Mouse (Mus musculus): ENCODE results near the gene Zfp248. TPM values are rescaled to one million over a fixed set of nuclear protein-coding genes. Genes with fewer than 3 reads are reported as not detected.
A peak's percentile ranks its signal among the peaks of the same experiment; 100 is the strongest.

The Zfp248 gene
- polyA plus RNA-seq, 1 experiment from 2014 or later, result 4.3 TPM

GRCm38 (mm10) chr6:118380630-118381029, 74.7 kb downstream of the Zfp248 start:
- H3K4me3 ChIP-seq (ENCODE audit: low read length), result no peak overlapping the region
- no peaks in the 10 kb centered on the region for H3K4me1 ChIP-seq (ENCODE audit: control insufficient read depth, insufficient read depth, low read length)
- H3K9me3 ChIP-seq (replicated peaks; ENCODE audit: control insufficient read depth, low read length), result no peaks in the 10 kb centered on the region
- H3K27me3 ChIP-seq (ENCODE audit: control insufficient read depth, insufficient read depth, low read length), result peaks cover 11% of the 10 kb centered on the region
- no peak overlapping the region for H3K9ac ChIP-seq (ENCODE audit: low read length)
- 45% methylated on average over 3 of the region's 3 CpGs for WGBS
- no peak overlapping the region for H3K4me2 ChIP-seq (ENCODE audit: low read depth, low read length)
- peaks cover 8% of the 10 kb centered on the region for H3K36me3 ChIP-seq (ENCODE audit: control insufficient read depth, insufficient read depth)
- no peak for ATAC-seq (replicated peaks; ENCODE audit: extremely low read depth, insufficient read depth, low FRiP score)
- no peak overlapping the region for H3K27ac ChIP-seq (ENCODE audit: low read length)

- Histone ChIP-seq H3K4me2 (ENCODE audit: low read depth, low read length) (no peak overlapping the region), H3K9ac (ENCODE audit: low read length) (no peak overlapping the region), H3K27me3 (ENCODE audit: control insufficient read depth, insufficient read depth, low read length) (peaks cover 18% of the 10 kb centered on the region), H3K9me3 (replicated peaks; ENCODE audit: control insufficient read depth, low read length) (no peaks in the 10 kb centered on the region), H3K4me1 (ENCODE audit: control insufficient read depth, insufficient read depth, low read length) (no peaks in the 10 kb centered on the region), H3K36me3 (ENCODE audit: control insufficient read depth, insufficient read depth) (peaks cover 5% of the 10 kb centered on the region), H3K4me3 (ENCODE audit: low read length) (no peak overlapping the region), H3K27ac (ENCODE audit: low read length) (no peak overlapping the region)
- peak; percentile 41; the same call in 1 of the 2 replicates for ATAC-seq (replicated peaks; ENCODE audit: extremely low read depth, insufficient read depth, low FRiP score)
- 29% methylated on average over 20 of the region's 20 CpGs for WGBS
Measured at GRCm38 (mm10) chr6:118379451-118380167, 75.7 kb downstream of the Zfp248 start.

- Histone ChIP-seq H3K4me2 (ENCODE audit: low read depth, low read length) (no peak overlapping the region), H3K4me3 (ENCODE audit: low read length) (no peak overlapping the region), H3K9ac (ENCODE audit: low read length) (no peak overlapping the region), H3K36me3 (ENCODE audit: control insufficient read depth, insufficient read depth) (no peaks in the 10 kb centered on the region), H3K27me3 (ENCODE audit: control insufficient read depth, insufficient read depth, low read length) (peaks cover 31% of the 10 kb centered on the region), H3K27ac (ENCODE audit: low read length) (no peak overlapping the region), H3K4me1 (ENCODE audit: control insufficient read depth, insufficient read depth, low read length) (no peaks in the 10 kb centered on the region), H3K9me3 (replicated peaks; ENCODE audit: control insufficient read depth, low read length) (no peaks in the 10 kb centered on the region)
- ATAC-seq (replicated peaks; ENCODE audit: extremely low read depth, insufficient read depth, low FRiP score), result no peak
- 41% methylated on average over 10 of the region's 10 CpGs for WGBS
Measured at GRCm38 (mm10) chr6:118377611-118378010, 77.7 kb downstream of the Zfp248 start.

Small RNA genes within 50 kb of the gene (microRNA-seq; reads per million reads assigned to microRNA genes)
- not detected for gene Gm25953

Other genes with a start within 250 kb of the Zfp248 start
- 21.5 and 22.2 TPM in 2 replicates for gene Bms1, start 36.1 kb downstream of the Zfp248 start, polyA plus RNA-seq (2015; fragmentation: Nextera tagmentation; extraction: Ambion mirVana)
- 5.4 TPM in 2 replicates for gene Zfp9, start 23.8 kb upstream of the Zfp248 start, polyA plus RNA-seq (2015; fragmentation: Nextera tagmentation; extraction: Ambion mirVana)
- 6.6 and 11.4 TPM in 2 replicates for gene Ankrd26, start 106.7 kb upstream of the Zfp248 start, polyA plus RNA-seq (2015; fragmentation: Nextera tagmentation; extraction: Ambion mirVana)